5 mouse cellular contexts compared by ENCODE assay signal in genomic region chr16:20126319-20126883, GRCm38 (mm10). TPM values are rescaled to one million over a fixed set of nuclear protein-coding genes. Genes with fewer than 3 reads are reported as not detected.
DNase-seq lines count a peak whose midpoint lies in the region; ATAC-seq and TF ChIP-seq lines count a peak whose summit lies in the region.
"Not testable (repeated sequence)": the region's sequence is repeated elsewhere in the genome, so short reads cannot be mapped to it uniquely, and the experiment has no call there.

No protein-coding gene starts in this region.

- not testable (repeated sequence) for H3K4me1 ChIP-seq in midbrain, postnatal 0 days (ENCODE audit: insufficient read depth, low read length); thymus, adult 2 months (replicated peaks; ENCODE audit: control insufficient read depth, insufficient read depth, low read length)

- H3K27ac ChIP-seq in midbrain, postnatal 0 days (ENCODE audit: low read depth, low read length) = not testable (repeated sequence)
- H3K27ac ChIP-seq in thymus, adult 2 months (ENCODE audit: control insufficient read depth, insufficient read depth, low read length) = peak overlapping the region; percentile 66

- not testable (repeated sequence) for DNase-seq in midbrain, postnatal 0 days (ENCODE audit: low spot score); thymus, adult 2 months

- not testable (repeated sequence) for H3K4me2 ChIP-seq in midbrain, postnatal 0 days (ENCODE audit: low read depth, low read length, poor library complexity, severe bottlenecking)

- 86% methylated on average over 10 of the region's 10 CpGs for WGBS in midbrain, postnatal 0 days
- WGBS in thymus, adult 2 months = 47% methylated on average over 10 of the region's 10 CpGs

- peaks cover 13% of the 10 kb centered on the region for H3K36me3 ChIP-seq in midbrain, postnatal 0 days (ENCODE audit: insufficient read depth, low read length)
- peaks cover 30% of the 10 kb centered on the region for H3K36me3 ChIP-seq in thymus, adult 2 months (ENCODE audit: control insufficient read depth, insufficient read depth, low read length)

- not testable (repeated sequence) for H3K4me3 ChIP-seq in midbrain, postnatal 0 days (ENCODE audit: low read depth, low read length); thymus, adult 2 months (ENCODE audit: control insufficient read depth, insufficient read depth, low read length)

- H3K27me3 ChIP-seq in midbrain, postnatal 0 days (ENCODE audit: insufficient read depth, low read length); thymus, adult 2 months (ENCODE audit: control insufficient read depth, insufficient read depth, low read length): not testable (repeated sequence)

- not testable (repeated sequence) for TF ChIP-seq POLR2A in thymus, adult 2 months (IDR thresholded peaks at IDR 0.05; ENCODE audit: control insufficient read depth, extremely low read depth, insufficient read depth, low read length, poor library complexity)

- not testable (repeated sequence) for H3K9ac ChIP-seq in midbrain, postnatal 0 days (replicated peaks; ENCODE audit: low read length, poor library complexity, severe bottlenecking)

- not testable (repeated sequence) for TF ChIP-seq CTCF in midbrain, postnatal 0 days (IDR thresholded peaks at IDR 0.05); thymus, adult 2 months (IDR thresholded peaks at IDR 0.05; ENCODE audit: borderline replicate concordance, control insufficient read depth, extremely low read depth, insufficient read depth, low read length, poor library complexity)

- not testable (repeated sequence) for H3K9me3 ChIP-seq in midbrain, postnatal 0 days (ENCODE audit: low read length)

- peak; percentile 36; the same call in 1 of the 2 replicates for ATAC-seq in common myeloid progenitor, adult 5-6 weeks (replicated peaks; ENCODE audit: low read depth, poor library complexity, severe bottlenecking)
- peak; percentile 58 to 71 for ATAC-seq in hematopoietic stem cell, adult 5-6 weeks (replicated peaks in 1 of 2; ENCODE audit: insufficient read depth in 1 of 2, low FRiP score in 2 of 2, low TSS enrichment in 1 of 2, low read depth in 1 of 2, poor library complexity in 2 of 2, severe bottlenecking in 2 of 2)
- ATAC-seq in megakaryocyte progenitor cell, adult 5-6 weeks (replicated peaks; ENCODE audit: poor library complexity) = peak; percentile 76
- peak; percentile 38; the same call in 1 of the 2 replicates for ATAC-seq in midbrain, postnatal 0 days (ENCODE audit: low FRiP score)

RNA-seq across cellular contexts. Expression of gene Yeats2, which starts 14.5 kb away (rescaled TPM):
- 22.7 and 26.2 TPM in 2 replicates for total RNA-seq in common myeloid progenitor, adult 5-6 weeks (2017)
- 26.5 and 30.3 TPM in 2 replicates for total RNA-seq in hematopoietic stem cell, adult 5-6 weeks (2017)
- 38.9 and 46.6 TPM in 2 replicates for total RNA-seq in megakaryocyte progenitor cell, adult 5-6 weeks (2015)
- total RNA-seq in megakaryocyte progenitor cell, adult 5-6 weeks (2017) = 31.9 and 32.6 TPM in 2 replicates
- total RNA-seq in midbrain, postnatal 0 days (2014; rRNA removed) = 43.0 and 43.2 TPM in 2 replicates
- 9.9 and 11.3 TPM in 2 replicates for polyA plus RNA-seq in midbrain, postnatal 0 days (2015; fragmentation: Nextera tagmentation; extraction: Ambion mirVana)
- 52.5 and 55.3 TPM in 2 replicates for polyA plus RNA-seq in thymus, adult 2 months (2012; rRNA removed)

RNA-seq across cellular contexts. Expression of gene Klhl24, which starts 29.1 kb away (rescaled TPM):
- total RNA-seq in common myeloid progenitor, adult 5-6 weeks (2017) = 116 and 123 TPM in 2 replicates
- total RNA-seq in hematopoietic stem cell, adult 5-6 weeks (2017) = 127 and 182 TPM in 2 replicates
- total RNA-seq in megakaryocyte progenitor cell, adult 5-6 weeks (2015) = 41.3 and 47.8 TPM in 2 replicates
- 53.6 and 69.8 TPM in 2 replicates for total RNA-seq in megakaryocyte progenitor cell, adult 5-6 weeks (2017)
- 78.2 and 98.1 TPM in 2 replicates for total RNA-seq in midbrain, postnatal 0 days (2014; rRNA removed)
- polyA plus RNA-seq in midbrain, postnatal 0 days (2015; fragmentation: Nextera tagmentation; extraction: Ambion mirVana) = 31.1 and 36.3 TPM in 2 replicates
- 25.1 and 28.7 TPM in 2 replicates for polyA plus RNA-seq in thymus, adult 2 months (2012; rRNA removed)
